Mouse (Mus musculus) layer of hippocampus, adult 8-10 months (tissue): Measurements from ENCODE around the gene Zkscan16. TPM values are rescaled to one million over a fixed set of nuclear protein-coding genes. Genes with fewer than 3 reads are reported as not detected.

Experiments
- DNase-seq, 2 experiments: peaks; one replicate each; pipeline ENCODE4 v3.0.0; 2022; ENCODE audit warnings: low spot score in 2 of 2
- total RNA-seq, 4 experiments: library from RNA; stranded (reverse); gene quantifications; 2 replicates each; pipeline ENCODE4 v1.2.4; 2022

The Zkscan16 gene
- total RNA-seq, 4 experiments from 2014 or later: 56.0 to 63.3 (median 58.3) TPM

- no peak for DNase-seq
Observed at GRCm38 (mm10) chr4:58998688-58999087, 55.3 kb downstream of the Zkscan16 start.

DNA sequence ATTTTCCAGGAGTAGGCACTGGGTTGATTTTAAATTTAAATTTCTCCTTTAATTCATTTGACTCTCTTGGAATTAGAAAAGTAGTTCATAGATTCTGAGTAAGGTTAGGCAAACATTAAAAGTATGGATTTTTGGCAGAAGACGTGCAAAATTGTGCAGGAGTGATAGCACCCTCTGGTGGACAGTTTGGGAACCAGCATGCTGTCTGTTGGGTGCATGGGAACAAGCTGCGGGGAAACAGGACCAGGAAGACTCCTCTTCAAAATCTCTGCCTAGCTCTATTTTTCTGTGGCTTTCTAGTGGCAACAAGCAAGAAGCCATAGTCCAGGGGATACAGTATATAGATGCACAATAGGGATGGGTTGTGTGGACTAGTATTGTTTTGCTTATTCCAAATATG lies 56.3 kb downstream of the Zkscan16 start:
- peak; percentile 64 to 84 for DNase-seq

DNA sequence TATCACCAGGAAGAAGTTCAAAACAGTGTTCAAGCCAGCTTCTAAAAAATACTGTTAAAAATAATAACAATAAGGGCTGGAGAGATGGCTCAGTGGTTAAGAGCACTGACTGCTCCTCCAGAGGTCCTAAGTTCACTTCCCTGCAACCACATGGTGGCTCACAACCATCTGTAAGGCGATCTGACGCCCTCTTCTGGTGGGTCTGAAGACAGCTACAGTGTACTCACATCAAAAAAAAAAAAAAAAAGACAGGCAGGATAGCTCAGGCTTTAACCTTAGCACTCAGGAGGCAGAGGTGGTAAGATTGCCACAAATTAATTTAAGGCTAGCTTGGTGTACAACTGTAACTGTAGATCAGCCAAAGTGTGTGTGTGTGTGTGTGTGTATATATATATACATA lies 57.2 kb downstream of the Zkscan16 start:
- no peak for DNase-seq

DNA sequence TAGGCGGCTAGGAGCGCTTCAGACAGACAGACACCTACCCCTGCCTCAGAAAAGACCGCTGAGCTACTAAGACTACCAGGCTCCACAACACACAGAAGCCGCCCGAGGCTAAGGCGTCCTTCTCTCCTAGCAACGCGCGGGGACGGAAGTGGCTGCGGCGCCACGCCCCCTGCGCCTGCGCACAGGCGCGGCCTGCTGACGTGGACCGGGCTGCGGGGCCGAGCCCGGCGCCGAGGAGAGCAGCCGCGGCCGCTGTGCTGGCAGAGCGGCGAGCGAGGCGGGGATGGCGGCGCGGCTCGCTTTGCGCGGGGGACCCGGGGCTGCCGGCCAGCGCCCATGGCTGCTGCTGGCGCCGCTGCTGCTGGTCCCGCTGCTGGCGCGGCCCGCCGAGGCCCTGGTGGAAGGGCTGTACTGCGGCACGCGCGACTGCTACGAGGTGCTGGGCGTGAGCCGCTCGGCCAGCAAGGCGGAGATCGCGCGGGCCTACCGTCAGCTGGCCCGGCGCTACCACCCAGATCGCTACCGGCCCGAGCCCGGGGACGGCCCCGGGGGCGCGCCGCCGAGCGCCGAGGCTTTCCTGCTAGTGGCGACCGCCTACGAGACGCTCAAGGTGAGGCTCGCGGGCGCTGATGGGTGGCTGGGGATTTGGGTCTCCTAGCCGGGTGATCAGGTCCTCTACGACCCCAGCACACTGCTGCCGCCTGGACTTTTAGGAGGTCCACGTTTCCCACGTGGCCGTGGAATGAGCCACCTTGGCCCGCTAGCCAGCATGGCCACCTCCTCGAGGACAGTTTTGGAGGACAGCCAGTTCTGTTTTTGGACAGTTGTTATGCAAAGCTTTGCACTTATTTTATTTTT lies 59.7 kb downstream of the Zkscan16 start, which contains the start of gene Gm20503:
Gene Gm20503, plus strand, starts transcription at position 263 of the 858 bp plus-strand sequence.
- DNase-seq: peak; percentile 72 to 87

- no peak for DNase-seq
Observed at GRCm38 (mm10) chr4:59003806-59004200, 60.4 kb downstream of the Zkscan16 start.

GRCm38 (mm10) chr4:59006211-59006610 lies 62.8 kb downstream of the Zkscan16 start:
- no peak for DNase-seq

- no peak for DNase-seq
Observed at GRCm38 (mm10) chr4:59007016-59007415, 63.6 kb downstream of the Zkscan16 start.

Other genes with a start within 250 kb of the Zkscan16 start
- under 1 TPM in 2 of 4 experiments, not detected in 2; 0.11 to 0.22 TPM for gene Olfr267, start 155.9 kb upstream of the Zkscan16 start, total RNA-seq
- gene Ecpas, start 30.9 kb upstream of the Zkscan16 start, total RNA-seq: 100 to 1,000 TPM; 118 to 183 (median 129) TPM
- gene Ptgr1, start 43.5 kb downstream of the Zkscan16 start, total RNA-seq: 1 to 10 TPM; 1.6 to 3.4 (median 3.1) TPM
- gene Dnajc25, start 51.4 kb downstream of the Zkscan16 start, total RNA-seq: 1 to 10 TPM; 5.5 to 8.9 (median 6.1) TPM
- gene Gm20503, start 59.6 kb downstream of the Zkscan16 start, total RNA-seq: 1 to 10 TPM in 3 of 4 experiments, not detected in 1; 1.3 to 2.6 (median 1.5) TPM
- 10 to 100 TPM; 85.8 to 90.6 (median 88.2) TPM for gene Gng10, start 91.5 kb downstream of the Zkscan16 start, total RNA-seq
- not detected for gene AI481877, start 195.4 kb downstream of the Zkscan16 start, total RNA-seq
- gene Ugcg, start 245.6 kb downstream of the Zkscan16 start, total RNA-seq: 10 to 100 TPM; 62.9 to 68.4 (median 66.4) TPM